Comparison of ENCODE assay signal across 21 mouse cellular contexts in genomic region chr4:104770331-104770730, GRCm38 (mm10). TPM values are rescaled to one million over a fixed set of nuclear protein-coding genes. Genes with fewer than 3 reads are reported as not detected.
"Had no signal": no experiment of that assay in that cellular context is flagged by ENCODE, and none has a peak within 500 bp of the region (broad histone marks: within the 10 kb centered on the region; RNA-seq: fewer than 3 reads in every experiment).

No protein-coding gene starts in this region.

- DNase-seq: lung, adult 18-20 months; lung, embryonic 14.5 days; lung, postnatal 10 days; lung, postnatal 4 days; retina, postnatal 1 day; right cerebral cortex, adult 18-20 months; right cerebral cortex, postnatal 25 days; right cerebral cortex, postnatal 4 days; spleen, adult 18-20 months; thymus, adult 18-20 months; thymus, postnatal 14 days; thymus, postnatal 36 days had no signal

- H3K36me3 ChIP-seq: midbrain, embryonic 10.5 days; midbrain, embryonic 15.5 days; neural tube, embryonic 13.5 days; neural tube, embryonic 15.5 days had no signal

- H3K9me3 ChIP-seq: midbrain, embryonic 15.5 days; neural tube, embryonic 13.5 days; neural tube, embryonic 15.5 days had no signal

- H3K4me3 ChIP-seq: midbrain, embryonic 10.5 days; midbrain, embryonic 15.5 days; myocyte; neural tube, embryonic 13.5 days; neural tube, embryonic 15.5 days had no signal

- H3K4me1 ChIP-seq: neural tube, embryonic 13.5 days; neural tube, embryonic 15.5 days had no signal

- H3K27me3 ChIP-seq: midbrain, embryonic 15.5 days; neural tube, embryonic 13.5 days; neural tube, embryonic 15.5 days had no signal

- H3K27ac ChIP-seq: liver, embryonic 14.5 days; midbrain, embryonic 10.5 days; midbrain, embryonic 15.5 days; neural tube, embryonic 13.5 days; neural tube, embryonic 15.5 days had no signal

- H3K9ac ChIP-seq: liver, embryonic 14.5 days; lung, embryonic 14.5 days; midbrain, embryonic 15.5 days; neural tube, embryonic 13.5 days; neural tube, embryonic 15.5 days had no signal

- H3K4me2 ChIP-seq: lung, embryonic 14.5 days; midbrain, embryonic 15.5 days; neural tube, embryonic 13.5 days; neural tube, embryonic 15.5 days had no signal

RNA-seq across cellular contexts. Expression of gene C8b, which starts 4.2 kb away (rescaled TPM):
- total RNA-seq: megakaryocyte-erythroid progenitor cell, adult 5-6 weeks had no signal
- polyA plus RNA-seq: lung, embryonic 14.5 days; midbrain, embryonic 15.5 days; myocyte; neural tube, embryonic 13.5 days; small intestine, adult 2 months; stomach, embryonic 14.5 days had no signal
